Mouse (Mus musculus): ENCODE measurements around the gene Kif1a. TPM values are rescaled to one million over a fixed set of nuclear protein-coding genes. Genes with fewer than 3 reads are reported as not detected.
A peak's percentile ranks its signal among the peaks of the same experiment; 100 is the strongest.
"Not testable (repeated sequence)": the region's sequence is repeated elsewhere in the genome, so short reads cannot be mapped to it uniquely, and the experiment has no call there.

The Kif1a gene
- polyA plus RNA-seq, 1 experiment from 2014 or later = 59.6 TPM

GRCm38 (mm10) chr1:92971879-92972795 is 129.6 kb downstream of the Kif1a start:
- ATAC-seq (ENCODE audit: low FRiP score) (no peak), DNase-seq (ENCODE audit: low spot score, missing footprints) (peak; percentile 66)
- WGBS = 90% methylated on average over 7 of the region's 7 CpGs
- Histone ChIP-seq H3K4me2 (no peak overlapping the region), H3K9ac (ENCODE audit: low read length) (no peak overlapping the region), H3K4me3 (ENCODE audit: low read depth, low read length) (no peak overlapping the region), H3K27me3 (ENCODE audit: control insufficient read depth, insufficient read depth, low read length) (no peaks in the 10 kb centered on the region), H3K9me3 (ENCODE audit: control insufficient read depth, low read length) (no peaks in the 10 kb centered on the region), H3K36me3 (ENCODE audit: control insufficient read depth, insufficient read depth, low read length) (no peaks in the 10 kb centered on the region), H3K27ac (ENCODE audit: low read depth, low read length) (no peak overlapping the region), H3K4me1 (ENCODE audit: control insufficient read depth, insufficient read depth, low read length) (no peaks in the 10 kb centered on the region)

GRCm38 (mm10) chr1:92970791-92971190 is 131.0 kb downstream of the Kif1a start:
- not testable (repeated sequence) for H3K9me3 ChIP-seq (ENCODE audit: control insufficient read depth, low read length); H3K9ac ChIP-seq (ENCODE audit: low read length); H3K4me1 ChIP-seq (ENCODE audit: control insufficient read depth, insufficient read depth, low read length); H3K27me3 ChIP-seq (ENCODE audit: control insufficient read depth, insufficient read depth, low read length); H3K27ac ChIP-seq (ENCODE audit: low read depth, low read length); H3K4me3 ChIP-seq (ENCODE audit: low read depth, low read length); DNase-seq (ENCODE audit: low spot score, missing footprints); H3K4me2 ChIP-seq; H3K36me3 ChIP-seq (ENCODE audit: control insufficient read depth, insufficient read depth, low read length); ATAC-seq (ENCODE audit: low FRiP score)
- WGBS = 90% methylated on average over 6 of the region's 6 CpGs

Other genes starting within 250 kb of the Kif1a start
- 0.61 and 0.68 TPM in 2 replicates for gene Ankmy1, start 199.0 kb downstream of the Kif1a start, polyA plus RNA-seq (2014; fragmentation: Nextera tagmentation; extraction: Ambion mirVana)
- 9.2 and 11.3 TPM in 2 replicates for gene Dusp28, start 195.0 kb downstream of the Kif1a start, polyA plus RNA-seq (2014; fragmentation: Nextera tagmentation; extraction: Ambion mirVana)
- gene Rnpepl1, start 191.2 kb downstream of the Kif1a start, polyA plus RNA-seq (2014; fragmentation: Nextera tagmentation; extraction: Ambion mirVana) = 13.3 TPM in 2 replicates
- 34.5 and 40.4 TPM in 2 replicates for gene Capn10, start 167.6 kb downstream of the Kif1a start, polyA plus RNA-seq (2014; fragmentation: Nextera tagmentation; extraction: Ambion mirVana)
- 0.32 TPM in 1 of 2 replicates, not detected in the other for gene Gpr35, start 151.1 kb downstream of the Kif1a start, polyA plus RNA-seq (2014; fragmentation: Nextera tagmentation; extraction: Ambion mirVana)
- gene Aqp12, start 95.6 kb downstream of the Kif1a start, polyA plus RNA-seq (2014; fragmentation: Nextera tagmentation; extraction: Ambion mirVana) = not detected in 2 replicates
- not detected in 2 replicates for gene Agxt, start 33.3 kb upstream of the Kif1a start, polyA plus RNA-seq (2014; fragmentation: Nextera tagmentation; extraction: Ambion mirVana)
- 0.22 and 0.34 TPM in 2 replicates for gene 2310007B03Rik, start 59.0 kb upstream of the Kif1a start, polyA plus RNA-seq (2014; fragmentation: Nextera tagmentation; extraction: Ambion mirVana)
- gene Crocc2, start 66.8 kb upstream of the Kif1a start, polyA plus RNA-seq (2014; fragmentation: Nextera tagmentation; extraction: Ambion mirVana) = 0.11 TPM in 2 replicates
- 1.8 and 2.0 TPM in 2 replicates for gene Sned1, start 133.9 kb upstream of the Kif1a start, polyA plus RNA-seq (2014; fragmentation: Nextera tagmentation; extraction: Ambion mirVana)
- 31.8 and 38.4 TPM in 2 replicates for gene Mterf4, start 204.0 kb upstream of the Kif1a start, polyA plus RNA-seq (2014; fragmentation: Nextera tagmentation; extraction: Ambion mirVana)
- gene Ppp1r7, start 240.9 kb upstream of the Kif1a start, polyA plus RNA-seq (2014; fragmentation: Nextera tagmentation; extraction: Ambion mirVana) = 88.5 and 94.8 TPM in 2 replicates
- 15.0 and 16.0 TPM in 2 replicates for gene Pask, start 241.5 kb upstream of the Kif1a start, polyA plus RNA-seq (2014; fragmentation: Nextera tagmentation; extraction: Ambion mirVana)